Mouse (Mus musculus) gastrocnemius, adult 18-20 months (tissue): ENCODE data around the gene Slc25a13. TPM values are rescaled to one million over a fixed set of nuclear protein-coding genes. Genes with fewer than 3 reads are reported as not detected.
A peak's percentile ranks its signal among the peaks of the same experiment; 100 is the strongest.

Experiments
- DNase-seq: peaks from one replicate; pipeline ENCODE4 v3.0.0; 2021; ENCODE audit warnings: low spot score
- total RNA-seq, 2 experiments: library from RNA; stranded (reverse); gene quantifications; 2 replicates each; pipeline ENCODE4 v1.2.3; 2021

Gene Slc25a13
- total RNA-seq, 2 experiments from 2014 or later, result 0.62 to 1.0 TPM

- no peak for DNase-seq
These were observed 170.1 kb downstream of the Slc25a13 start for GRCm38 (mm10) chr6:6046729-6047424.

DNA sequence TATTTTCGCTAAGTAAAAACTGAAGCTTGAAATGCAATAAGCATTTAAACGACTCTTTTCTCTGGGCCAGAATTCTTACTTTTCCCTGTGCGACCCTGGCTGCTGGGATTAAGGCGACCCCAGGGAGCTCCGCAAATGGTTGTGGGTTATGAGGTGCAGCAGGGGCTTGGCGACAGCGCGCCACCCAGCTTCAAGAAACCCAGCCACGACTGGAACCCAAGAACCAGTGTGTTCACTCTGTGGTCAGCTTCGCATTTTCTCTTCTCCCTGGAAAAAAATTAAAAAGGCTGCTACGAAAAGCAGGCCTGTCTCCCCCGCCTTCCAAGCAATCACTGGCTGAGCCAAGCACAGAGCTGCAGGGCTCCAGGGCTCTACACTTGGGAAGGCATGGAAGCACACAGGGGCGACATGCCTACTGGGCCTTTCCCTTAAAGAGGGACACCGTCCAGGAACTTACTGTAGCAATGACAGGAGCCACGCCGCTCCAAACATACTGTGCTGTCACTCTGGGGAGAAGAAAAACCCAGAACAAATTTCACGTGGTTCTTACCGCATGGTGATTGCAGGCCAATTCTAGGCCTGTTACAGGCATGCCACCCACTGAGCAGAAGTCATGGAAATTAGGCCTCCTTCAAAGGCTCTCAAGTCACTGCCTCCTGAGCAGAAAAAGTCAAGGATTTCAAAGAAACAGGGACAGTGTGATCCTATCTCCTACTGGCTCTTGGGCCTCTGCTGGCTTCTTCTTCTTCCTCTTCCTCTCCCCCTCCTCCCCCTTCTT, 178.0 kb downstream of the Slc25a13 start:
- no peak for DNase-seq

- DNase-seq, result no peak
These were observed 189.3 kb downstream of the Slc25a13 start for GRCm38 (mm10) chr6:6027664-6028063.

- no peak for DNase-seq
These were observed 193.0 kb downstream of the Slc25a13 start for GRCm38 (mm10) chr6:6023976-6024375.

DNA sequence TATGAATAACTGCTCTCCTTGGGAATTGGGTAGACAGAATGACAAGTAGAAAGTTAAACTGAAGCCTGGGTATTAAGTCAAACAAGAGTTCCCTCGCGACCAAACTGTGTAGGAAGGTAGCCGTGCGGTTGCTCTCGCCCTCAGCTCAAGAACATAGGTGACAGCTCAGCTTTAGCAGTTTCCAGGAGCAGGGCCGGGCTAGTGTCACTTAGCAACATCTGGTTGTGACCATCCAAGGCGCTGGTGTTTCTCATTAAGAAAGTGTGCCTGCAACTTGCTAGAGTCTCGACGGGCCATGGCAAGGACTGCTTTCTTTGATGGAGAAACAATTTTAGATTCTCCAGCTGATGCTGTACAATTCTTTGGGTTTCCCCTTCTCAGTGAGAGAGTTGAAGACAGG, 200.0 kb downstream of the Slc25a13 start:
- DNase-seq, result no peak

GRCm38 (mm10) chr6:6015616-6016015, 201.4 kb downstream of the Slc25a13 start:
- no peak for DNase-seq

- DNase-seq, result no peak
These were observed 205.6 kb downstream of the Slc25a13 start for GRCm38 (mm10) chr6:6011364-6011763.

DNA sequence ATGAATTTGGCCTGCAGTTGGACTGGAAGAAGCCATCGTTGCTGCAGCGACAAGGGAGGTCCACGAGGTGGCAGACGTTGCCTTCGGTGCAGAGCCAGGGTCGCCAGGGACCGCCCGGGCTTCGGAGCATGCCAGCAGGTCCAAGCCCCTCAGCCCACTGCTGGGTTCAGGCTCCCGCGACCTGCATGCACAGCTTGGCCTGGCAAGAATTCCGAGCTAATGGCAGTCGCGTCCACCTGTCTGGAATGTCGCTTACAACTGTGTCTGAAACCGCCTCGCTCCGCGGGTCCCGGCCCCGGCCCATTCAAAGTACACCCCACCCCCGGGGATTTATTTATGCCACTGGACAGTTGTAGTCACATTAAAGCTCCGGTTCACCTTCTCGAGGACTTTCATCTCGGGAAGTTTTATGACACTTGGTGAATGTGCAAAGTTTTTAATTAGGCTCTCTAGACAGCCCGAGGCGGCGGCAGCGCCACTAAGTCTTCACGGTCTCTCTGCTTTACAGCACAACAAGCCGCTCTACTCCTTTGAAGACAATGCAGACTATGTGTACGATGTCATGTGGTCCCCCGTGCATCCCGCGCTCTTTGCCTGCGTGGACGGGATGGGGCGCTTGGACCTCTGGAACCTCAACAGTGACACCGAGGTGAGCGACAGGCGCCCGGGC, 211.1 kb downstream of the Slc25a13 start:
- peak; percentile 38 for DNase-seq

DNA sequence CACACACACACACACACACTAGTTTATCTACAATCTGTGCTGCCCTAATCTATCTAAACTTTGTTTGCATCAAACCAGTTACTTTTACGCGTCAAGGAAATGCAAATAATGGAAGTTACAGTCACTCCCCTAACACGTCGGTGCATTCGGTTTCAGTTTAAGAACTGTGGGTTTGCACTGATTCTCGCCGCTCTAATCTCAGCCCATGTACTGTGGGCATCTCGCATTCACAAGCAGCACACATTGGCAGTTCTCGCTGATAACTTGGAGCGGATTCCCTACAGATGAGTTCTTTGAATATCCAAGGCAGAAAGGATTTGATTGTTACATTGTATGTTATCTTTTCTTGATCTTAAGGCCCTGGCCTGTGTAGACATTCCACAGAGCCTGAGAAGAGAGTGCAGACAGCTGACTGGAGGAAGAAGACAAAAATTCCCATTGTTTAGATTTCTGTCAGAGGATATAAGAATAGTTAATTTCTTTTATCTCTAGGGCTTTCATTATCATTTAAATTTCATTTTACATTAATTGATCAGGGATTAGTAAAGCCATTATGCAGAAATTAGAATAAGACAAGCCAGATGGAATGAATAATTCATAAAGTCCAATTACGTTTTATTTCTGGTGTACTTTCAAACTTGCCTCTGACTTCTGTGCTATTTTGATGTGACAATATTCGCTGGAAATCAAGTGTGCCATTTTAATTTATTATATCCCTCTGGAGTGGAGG, 212.1 kb downstream of the Slc25a13 start:
- DNase-seq, result no peak

DNA sequence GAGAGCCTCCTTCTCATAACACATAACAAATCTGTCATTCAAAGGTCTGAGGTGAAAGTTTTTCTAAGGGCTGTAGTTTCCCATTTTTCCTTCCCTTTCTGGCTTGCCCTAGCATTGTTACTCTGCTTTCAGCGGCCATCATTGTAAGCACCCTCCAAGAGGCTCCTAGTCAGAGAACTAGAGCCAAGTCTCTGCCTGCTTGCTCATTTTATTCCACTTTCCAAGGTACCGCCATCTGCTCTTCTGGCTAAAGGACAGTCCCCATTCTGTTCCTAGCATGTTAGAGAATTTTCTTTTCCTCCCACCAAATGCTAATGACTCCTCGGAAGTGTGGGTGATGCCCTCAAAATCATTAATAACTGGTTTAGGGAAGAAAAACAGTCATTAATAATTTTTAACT, 214.9 kb downstream of the Slc25a13 start:
- no peak for DNase-seq

DNA sequence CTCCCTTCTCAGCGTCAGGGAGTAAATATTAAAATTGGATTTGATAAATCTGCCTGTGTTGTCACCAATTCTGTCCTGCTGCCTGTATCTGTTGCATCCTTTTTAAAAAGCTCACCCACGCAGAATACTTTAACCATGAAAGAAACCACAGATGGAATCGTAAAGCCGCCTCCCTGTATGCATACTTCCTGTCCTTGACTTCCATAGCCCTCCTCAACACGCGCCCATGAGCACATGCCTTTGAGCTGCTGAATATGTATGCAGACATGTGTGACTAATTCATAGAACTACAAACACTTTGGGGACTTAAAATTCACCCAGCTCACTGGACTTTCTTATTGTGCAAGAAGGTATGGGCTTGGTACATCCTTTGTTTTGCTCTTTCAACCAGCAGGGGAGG, 219.4 kb downstream of the Slc25a13 start:
- no peak for DNase-seq

- DNase-seq, result no peak
These were observed 223.9 kb downstream of the Slc25a13 start for GRCm38 (mm10) chr6:5993056-5993455.

DNA sequence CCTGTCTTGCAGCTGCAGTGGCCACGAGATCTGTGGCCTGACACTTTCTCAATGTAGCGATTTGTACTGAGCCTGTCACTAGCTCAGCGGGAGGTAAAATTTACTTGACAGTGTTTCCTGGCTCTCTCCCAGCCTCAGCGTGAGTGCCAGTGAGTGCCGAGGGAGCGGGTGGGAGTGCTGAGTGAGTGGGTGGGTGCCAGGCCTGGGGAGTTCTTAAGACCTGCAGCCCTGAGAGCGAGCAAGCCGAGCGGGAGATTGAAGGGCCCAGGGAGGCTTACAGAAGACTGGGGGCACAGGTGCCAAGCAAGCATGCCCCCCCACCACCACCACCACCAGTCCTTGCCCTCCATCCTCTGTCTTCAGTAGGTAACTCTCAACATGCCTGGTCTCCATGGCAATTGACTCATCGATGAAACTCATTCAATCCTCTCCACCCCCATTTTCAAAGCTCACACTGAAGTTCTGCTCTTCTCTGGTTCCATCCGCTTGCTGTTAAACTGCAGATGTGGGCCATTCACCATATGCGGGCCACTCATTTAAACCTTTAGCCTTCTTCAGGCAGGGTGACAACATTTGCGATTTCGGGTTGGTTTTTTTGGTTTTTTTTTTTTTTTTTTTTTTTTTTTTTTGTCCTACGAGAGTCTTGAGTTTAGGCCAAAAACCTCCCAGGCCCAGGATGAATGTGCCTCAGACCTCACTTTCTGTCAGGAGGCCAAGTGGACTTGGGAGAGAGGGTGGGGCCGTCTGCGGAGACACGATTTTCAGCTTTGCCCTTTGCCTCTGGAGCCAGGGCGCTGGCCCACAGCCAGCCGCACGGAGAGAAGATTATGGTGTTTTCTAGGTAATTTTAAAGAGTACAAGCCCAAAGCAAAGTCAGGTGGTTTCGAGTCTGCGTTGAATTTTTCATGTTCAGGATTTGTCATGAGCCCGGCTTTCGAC, 224.9 kb downstream of the Slc25a13 start:
- peak; percentile 24 for DNase-seq

- DNase-seq, result no peak
These were observed 225.7 kb downstream of the Slc25a13 start for GRCm38 (mm10) chr6:5991243-5991642.
